22 mouse cellular contexts compared by ENCODE assay signal in genomic region chrX:36976980-36977379, GRCm38 (mm10).
"Had no signal": no experiment of that assay in that cellular context is flagged by ENCODE, and none has a peak within 500 bp of the region (broad histone marks: within the 10 kb centered on the region; RNA-seq: fewer than 3 reads in every experiment).

No protein-coding gene starts in this region.

- H3K9ac ChIP-seq: limb, embryonic 12.5 days; limb, embryonic 15.5 days; liver, embryonic 14.5 days; liver, postnatal 0 days; lung, embryonic 14.5 days; midbrain, embryonic 12.5 days; midbrain, embryonic 15.5 days; neural tube, embryonic 12.5 days; neural tube, embryonic 15.5 days had no signal

- H3K36me3 ChIP-seq: limb, embryonic 12.5 days; limb, embryonic 15.5 days; midbrain, embryonic 15.5 days; neural tube, embryonic 12.5 days; neural tube, embryonic 15.5 days had no signal

- H3K4me2 ChIP-seq: limb, embryonic 12.5 days; limb, embryonic 15.5 days; liver, embryonic 11.5 days; lung, embryonic 14.5 days; midbrain, embryonic 12.5 days; midbrain, embryonic 15.5 days; neural tube, embryonic 12.5 days; neural tube, embryonic 15.5 days had no signal

- DNase-seq: kidney, adult 18-20 months; kidney, adult 9 months; kidney, postnatal 14 days; kidney, postnatal 4 days; left cerebral cortex, postnatal 4 days; liver, postnatal 0 days; spleen, adult 18-20 months; thymus, adult 2 months; thymus, postnatal 14 days; thymus, postnatal 4 days had no signal

- H3K4me1 ChIP-seq: limb, embryonic 12.5 days; limb, embryonic 15.5 days; midbrain, embryonic 12.5 days; midbrain, embryonic 15.5 days; neural tube, embryonic 12.5 days; neural tube, embryonic 15.5 days had no signal

- H3K4me3 ChIP-seq: limb, embryonic 12.5 days; limb, embryonic 15.5 days; midbrain, embryonic 12.5 days; midbrain, embryonic 15.5 days; neural tube, embryonic 12.5 days; neural tube, embryonic 15.5 days had no signal

- H3K27ac ChIP-seq: limb, embryonic 12.5 days; liver, embryonic 14.5 days; macrophage; midbrain, embryonic 12.5 days; midbrain, embryonic 15.5 days; neural tube, embryonic 12.5 days; neural tube, embryonic 15.5 days had no signal

- H3K9me3 ChIP-seq: limb, embryonic 12.5 days; limb, embryonic 15.5 days; midbrain, embryonic 12.5 days; midbrain, embryonic 15.5 days; neural tube, embryonic 12.5 days; neural tube, embryonic 15.5 days had no signal

- ATAC-seq: intestine, embryonic 16.5 days; liver, postnatal 0 days; lung, postnatal 0 days; midbrain, embryonic 15.5 days had no signal

- H3K27me3 ChIP-seq: limb, embryonic 12.5 days; limb, embryonic 15.5 days; midbrain, embryonic 12.5 days; midbrain, embryonic 15.5 days; neural tube, embryonic 12.5 days; neural tube, embryonic 15.5 days had no signal
